Mouse (Mus musculus) left cerebral cortex, adult 9 months (tissue): ENCODE results near the gene Fgfr2.

ENCODE experiments used
- DNase-seq, 2 experiments: peaks; one replicate each; pipeline ENCODE4 v3.0.0; 2022; ENCODE audit warnings: low spot score in 2 of 2

Fgfr2 gene

DNA sequence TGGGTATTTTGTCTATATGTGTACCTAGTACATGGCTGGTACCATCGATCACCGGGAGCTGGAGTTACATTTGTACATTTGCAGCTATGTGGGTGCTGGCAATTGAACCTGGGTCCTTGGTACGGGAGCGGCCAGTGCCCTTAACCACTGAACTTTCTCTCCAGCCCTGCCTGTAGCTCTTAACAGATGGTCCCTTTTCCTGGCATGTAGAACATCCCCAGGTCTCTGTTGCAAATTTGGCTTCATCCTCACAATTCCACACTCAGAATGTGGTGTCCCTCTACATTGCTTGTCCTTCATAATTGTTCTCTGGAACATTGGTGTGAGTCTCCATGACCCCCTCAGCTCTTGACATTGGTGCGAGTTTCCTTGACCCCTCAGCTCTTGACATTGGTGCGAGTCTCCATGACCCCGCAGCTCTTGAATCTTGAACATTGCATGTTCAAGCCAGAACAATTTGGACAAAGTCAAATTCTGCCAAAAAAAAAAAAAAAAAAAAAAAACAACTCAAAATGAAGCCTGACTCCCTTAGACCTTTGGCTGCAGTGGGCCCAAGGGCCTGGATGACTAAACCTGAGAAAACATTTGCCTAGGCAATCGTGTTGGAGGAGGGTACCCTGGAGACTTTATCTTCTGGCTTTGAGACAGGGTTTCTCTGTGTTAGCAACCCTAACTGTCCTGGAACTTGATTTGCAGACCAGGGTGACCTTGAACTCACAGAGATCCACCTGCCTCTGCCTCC, 816.3 kb downstream of the Fgfr2 start:
- DNase-seq: no peak

DNA sequence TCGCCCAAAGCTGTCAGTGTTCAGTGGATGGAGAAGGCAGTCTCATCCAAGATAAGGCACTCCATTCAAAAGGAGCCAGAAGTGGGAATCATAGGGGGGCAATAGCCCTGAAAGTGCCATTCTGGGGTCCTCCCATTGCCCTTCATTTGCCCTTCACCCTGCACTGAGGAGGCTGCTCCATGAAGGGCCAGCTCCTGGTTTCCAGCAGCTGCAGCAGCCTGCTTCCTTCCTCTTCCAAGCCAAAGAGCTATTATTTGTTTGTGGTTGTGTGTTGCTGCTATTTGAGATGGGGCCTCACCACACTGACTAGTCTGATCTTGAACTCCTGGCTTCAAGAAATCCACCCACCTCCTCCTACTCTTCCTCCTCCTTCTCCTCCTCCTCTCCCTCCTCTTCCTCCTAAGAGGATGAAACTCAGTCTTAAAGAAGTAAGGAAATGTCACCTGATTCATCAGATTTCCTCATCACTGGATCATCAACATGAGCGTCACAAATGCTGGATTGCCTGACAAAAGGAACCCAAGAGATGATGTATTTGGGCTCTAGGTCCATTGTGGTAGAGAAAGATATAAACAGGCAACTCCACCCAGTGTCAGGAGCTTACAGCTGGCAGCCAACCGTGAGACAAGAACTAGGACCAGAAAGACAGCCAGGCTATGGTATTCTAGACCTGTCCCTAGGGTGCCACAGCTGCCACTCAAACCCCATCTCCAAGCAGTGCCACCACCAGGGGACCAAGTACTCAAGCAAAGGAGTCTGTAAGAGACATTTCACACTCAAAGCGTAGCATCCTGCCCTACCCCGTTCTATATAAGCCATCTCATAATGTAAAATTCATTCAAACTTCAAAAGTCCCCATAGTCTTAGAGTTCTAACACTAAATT, 817.4 kb downstream of the Fgfr2 start:
- DNase-seq: no peak

DNA sequence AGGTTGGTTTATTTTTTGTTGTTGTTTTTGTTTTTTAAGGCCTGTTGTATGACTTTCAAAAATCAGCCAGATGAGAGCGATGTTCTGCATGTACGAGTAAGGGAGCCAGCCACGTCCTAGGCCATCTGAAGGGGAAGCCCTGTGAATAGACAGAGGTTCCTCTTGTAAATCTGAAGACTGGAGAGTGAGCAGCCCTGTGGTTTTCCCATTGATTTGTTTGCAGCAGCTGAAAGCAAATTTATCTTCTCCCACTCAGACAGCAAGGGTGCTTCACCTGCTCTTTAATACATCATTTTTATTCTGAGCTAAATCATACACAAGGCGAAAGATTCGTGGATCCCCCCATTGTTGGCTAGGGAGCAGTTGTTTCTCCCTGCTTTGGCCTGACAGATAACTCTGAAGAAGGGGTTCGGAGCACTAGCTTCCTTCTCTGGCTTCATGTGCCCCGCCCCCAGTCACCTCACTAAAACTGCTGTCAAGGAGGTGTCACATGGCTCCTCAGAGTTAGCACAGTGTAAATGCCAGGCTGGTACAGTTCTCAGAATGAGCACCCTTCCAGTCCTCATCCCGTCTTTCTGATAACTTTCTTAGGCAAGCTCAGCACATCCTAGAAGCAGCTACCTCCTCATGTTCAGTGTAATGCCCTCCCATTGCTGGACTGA, 818.6 kb downstream of the Fgfr2 start:
- DNase-seq: no peak

DNA sequence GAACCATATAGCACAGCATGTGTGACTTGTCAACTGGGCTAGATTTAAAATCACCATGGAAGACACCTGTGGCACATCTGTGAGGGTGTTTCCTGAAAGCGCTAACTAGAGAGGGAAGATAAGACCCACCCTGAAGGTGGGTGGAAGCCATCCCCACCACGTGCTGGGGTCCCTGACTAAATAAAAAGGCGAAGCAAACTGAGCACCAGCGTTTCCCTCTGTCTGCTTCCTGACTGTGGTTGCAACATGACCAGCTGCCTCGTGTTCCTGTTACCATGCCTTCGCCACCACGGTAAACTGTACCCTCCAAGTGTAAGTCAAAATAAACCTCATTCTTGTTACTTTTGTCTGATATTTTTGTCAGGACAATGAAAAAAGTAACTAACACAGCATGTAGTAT, 819.2 kb downstream of the Fgfr2 start:
- DNase-seq: no peak

DNA sequence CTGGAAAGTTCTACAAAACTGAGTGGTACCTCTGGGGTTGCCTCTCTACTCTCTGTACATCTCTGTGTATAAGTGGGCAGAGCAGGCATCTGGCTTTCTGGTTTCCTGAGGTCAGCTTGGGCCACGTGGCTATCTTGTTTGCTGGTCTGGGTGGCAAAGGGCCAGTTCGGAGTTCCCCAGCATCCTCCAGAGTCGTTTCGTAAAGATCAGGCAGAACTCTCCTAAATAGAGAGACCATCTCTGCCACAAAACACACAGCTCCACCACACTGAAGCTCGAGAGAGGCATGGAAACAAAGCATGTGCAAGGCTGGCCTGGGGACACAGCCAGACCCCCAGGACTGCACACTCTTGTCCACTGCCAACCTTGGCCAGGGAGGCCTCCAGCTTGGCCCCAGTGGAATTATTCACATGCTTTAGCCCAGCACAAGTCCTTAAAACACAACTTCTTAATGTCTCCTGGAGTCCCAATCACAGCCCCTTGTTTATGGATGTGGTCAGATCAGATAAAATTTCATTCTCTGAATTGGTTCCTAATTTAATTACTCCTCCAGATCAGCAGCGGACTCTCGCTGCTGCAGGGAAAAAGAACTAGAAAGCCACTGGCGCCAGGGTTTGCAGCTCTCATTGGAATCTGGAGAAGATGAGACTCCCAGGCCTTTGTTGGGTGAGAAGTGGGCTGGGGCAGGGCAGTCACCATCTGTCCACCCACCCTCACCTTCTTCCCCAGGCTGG, 820.5 kb downstream of the Fgfr2 start:
- no peak for DNase-seq

DNA sequence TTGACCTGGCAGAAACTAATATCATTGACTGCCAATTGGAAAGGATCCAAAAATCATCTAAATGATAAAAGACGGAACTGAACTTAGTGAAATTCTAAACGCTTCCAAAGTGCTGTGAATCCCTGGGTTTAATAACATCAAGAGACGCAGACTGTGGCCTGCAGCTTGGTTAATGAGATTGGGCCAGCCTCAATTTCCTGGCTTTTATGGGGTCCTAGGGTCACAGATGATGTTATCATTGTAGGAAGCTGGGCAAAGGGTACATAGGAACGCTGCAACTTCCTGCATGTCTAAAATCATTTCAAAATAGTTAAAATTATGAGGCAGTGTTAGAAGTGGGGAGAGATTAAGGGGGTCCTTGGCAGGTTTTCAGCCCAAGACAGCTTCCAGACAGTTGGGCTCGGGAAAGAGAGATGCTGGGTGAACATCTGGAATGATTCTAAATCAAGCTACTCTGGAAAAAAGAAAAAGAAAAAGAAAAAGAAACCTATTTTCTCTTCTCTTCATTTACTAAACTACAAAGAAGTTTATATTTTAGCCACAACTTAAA, 823.4 kb downstream of the Fgfr2 start:
- DNase-seq: no peak

DNA sequence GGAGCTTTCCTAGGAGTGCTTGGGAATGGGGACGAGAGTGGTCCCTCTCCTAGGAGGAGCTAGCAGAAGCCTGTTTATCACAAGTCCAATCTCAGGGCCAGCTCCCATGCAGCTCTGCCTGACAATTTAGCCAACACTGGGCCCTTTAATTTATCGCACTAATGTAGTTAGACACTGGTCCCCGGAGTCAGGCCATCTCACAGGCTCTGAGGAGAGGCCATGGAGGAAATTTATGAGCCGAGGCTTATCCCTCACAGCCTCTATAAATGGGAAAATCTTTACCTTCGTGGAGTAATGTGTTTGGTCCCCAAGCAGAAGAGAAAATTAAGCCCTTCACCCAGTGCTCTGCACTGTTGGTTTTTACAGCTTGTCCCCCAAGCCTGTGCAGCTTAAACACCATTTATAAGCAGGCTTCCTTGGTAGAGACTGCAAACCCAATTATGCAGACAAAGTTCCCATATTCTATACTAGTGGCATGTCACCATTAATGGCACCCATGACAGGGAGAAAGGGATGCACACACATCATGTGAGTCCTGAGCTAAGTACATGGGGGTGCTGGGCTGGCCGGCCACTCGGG, 824.6 kb downstream of the Fgfr2 start:
- no peak for DNase-seq

DNA sequence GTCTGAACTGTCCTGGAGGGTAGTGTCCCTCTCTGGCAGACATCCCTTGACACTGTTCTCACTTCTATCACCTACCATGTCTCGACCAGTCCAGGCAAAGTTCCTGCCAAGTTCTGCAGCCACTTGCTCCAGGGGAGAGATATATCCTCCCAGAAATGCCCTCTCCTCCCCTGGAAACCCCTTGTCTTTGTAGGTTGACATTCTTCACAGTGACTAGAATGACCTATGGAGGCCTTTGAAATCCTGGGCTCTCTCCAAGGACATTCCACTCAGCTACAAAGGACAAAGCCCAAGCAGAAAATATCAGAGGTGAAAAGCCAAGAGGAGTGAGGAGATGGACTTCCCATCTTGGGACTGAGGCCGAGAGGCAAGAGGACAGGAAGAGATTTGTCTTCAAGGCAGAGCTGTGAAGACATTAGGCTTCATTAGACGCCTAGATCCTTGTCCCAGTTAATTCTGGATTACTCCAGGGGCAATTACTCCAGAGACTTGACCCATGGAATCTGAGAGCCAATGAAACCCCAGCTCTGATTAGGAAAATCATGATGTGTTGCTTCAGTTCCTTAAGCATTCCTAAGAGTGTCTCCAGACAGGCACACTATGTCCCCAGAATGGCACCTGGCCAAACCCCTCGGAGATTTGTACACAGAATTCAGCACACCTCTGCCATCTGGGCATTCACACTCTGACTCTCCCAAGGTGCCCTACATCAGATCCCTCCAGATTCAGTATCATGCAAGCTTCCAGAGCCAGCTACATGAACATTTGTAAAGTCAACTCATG, 826.3 kb downstream of the Fgfr2 start:
- no peak for DNase-seq

DNA sequence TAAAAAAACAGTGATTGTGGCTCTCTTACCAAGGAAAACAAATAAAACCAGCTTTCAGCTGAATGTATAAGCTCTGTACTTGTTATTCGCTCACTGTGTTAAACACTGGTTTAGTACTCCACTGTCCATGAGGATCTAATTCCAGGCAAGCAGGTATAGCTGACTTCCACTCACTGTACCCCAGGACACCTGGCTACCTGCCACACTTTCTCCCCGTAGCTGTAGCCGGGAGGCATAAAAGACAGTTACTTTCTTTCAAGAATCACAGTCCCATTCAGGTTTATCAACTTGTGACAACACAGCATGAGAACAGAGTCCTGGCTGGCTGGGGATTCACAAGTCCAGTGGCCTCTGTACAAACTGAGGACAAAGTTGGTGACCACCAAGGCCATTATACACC, 827.0 kb downstream of the Fgfr2 start:
- no peak for DNase-seq

DNA sequence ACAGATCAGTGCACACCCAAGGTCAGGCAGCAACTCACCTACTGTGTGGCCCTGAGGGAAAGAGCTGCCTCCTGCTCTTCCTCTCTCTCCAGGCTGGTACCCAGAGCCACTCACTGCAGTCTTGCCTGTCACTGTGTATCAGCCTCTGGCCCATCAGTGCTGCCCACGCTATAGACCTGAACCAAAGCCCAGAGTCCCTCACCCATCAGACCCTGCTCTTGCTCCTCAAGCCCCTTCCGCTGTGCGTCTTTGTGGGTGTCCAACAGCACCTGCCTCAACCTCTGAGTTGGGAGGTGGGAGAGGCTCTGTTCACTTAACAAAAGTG, 835.8 kb downstream of the Fgfr2 start:
- DNase-seq: no peak

DNA sequence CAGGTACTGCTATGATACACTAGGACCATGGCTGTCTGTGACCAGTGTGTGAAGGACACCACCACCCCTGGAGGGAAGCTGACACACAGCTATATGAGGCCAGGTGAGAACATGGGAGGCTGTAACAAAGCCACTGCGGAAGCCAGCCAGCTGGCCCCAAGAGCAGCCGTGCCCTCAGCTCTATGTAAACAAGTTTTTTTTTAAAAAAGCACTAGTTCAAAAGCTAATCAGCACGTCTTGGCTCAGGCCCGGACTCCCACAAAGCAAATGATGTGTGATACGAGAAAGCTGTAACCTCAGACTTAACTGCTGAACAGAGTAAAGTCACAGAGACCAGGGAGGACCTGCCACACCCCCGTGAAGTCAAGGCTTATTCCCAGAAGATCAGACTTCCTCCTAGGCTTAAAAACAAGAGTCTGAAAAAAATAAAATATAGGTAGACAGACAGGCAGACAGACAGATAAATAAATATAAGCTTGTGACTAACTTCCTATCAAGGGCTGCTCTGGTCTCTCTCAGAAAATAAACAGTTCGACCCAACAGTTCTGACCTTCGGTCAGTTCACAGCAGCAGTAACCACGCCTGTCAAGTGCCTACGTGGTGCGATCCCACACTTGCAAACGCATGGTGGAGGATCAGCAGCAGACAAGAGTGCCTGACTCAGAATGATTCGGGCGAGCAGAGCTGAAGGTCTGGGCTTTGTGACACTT, 836.4 kb downstream of the Fgfr2 start:
- DNase-seq: no peak

DNA sequence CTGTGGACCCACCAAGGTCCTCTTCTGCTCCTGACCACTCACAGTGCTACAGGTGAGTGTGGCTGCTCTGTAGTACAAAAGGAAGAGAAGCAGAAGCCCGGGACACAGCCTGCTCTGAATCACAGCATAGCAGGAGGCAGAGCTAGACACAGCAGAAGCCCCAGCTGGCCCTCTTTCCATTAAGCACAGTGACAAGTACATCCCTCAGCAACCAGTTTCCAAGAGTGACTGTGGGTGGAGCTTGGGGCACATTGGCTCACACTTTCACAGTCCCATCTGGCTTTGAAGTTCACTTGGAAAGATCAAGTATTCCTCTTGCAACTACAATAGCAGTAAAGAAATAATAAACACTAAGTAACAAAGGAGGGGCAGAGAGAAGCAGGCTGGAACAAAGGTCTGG, 838.4 kb downstream of the Fgfr2 start:
- peak in 1 of 2 experiments; percentile 51 for DNase-seq

DNA sequence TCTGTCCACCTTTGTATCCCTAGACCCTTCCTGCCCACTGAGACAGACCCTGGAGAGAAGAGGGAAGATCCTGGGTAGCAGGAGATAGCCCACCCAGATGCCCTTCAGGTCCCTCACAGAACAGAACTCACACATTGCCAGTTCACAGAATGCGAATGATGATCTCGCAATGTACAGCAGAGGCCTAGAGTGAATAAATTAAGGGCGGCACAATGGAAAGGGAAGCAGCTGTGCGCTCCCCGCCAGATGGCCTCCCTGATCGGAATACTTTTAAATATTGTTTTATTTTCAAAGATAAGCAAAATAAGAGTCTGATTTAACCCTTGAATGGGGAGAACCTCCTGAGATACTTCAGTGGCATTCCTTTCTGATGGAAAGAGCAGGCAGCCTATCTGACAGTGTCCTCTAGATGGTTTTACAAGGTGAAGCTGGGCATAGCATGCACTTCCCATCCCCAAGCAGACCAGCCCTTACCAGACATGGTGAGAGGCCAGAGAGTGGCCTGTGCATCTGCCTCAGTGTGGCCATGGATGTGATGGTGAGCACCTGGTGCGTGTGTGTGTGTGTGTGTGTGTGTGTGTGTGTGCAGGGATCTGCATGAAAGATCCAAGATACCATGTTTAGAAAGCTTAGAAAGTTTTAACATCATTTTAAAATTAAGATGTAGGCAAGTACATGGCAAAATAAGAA, 839.0 kb downstream of the Fgfr2 start:
- peak in 1 of 2 experiments; percentile 34 for DNase-seq

DNA sequence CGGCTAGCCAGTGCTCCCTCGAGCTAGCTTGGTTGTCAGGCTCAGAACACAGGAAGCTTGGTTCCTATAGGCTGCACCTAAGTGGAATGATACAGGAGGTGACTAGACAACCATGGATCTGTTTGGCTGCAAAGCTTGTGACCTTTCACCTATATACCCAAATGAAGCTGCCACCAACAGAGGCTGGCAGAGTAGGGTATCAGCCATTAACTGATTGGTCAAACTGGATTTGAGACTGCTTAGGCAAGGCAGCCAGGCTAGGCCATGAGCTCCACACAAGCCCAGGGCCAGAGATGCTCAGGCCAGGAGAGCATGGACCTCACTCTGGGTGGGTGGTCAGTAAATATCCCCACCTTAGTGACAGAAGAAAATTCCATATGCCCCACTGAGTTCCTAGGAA, 840.6 kb downstream of the Fgfr2 start:
- DNase-seq: no peak

DNA sequence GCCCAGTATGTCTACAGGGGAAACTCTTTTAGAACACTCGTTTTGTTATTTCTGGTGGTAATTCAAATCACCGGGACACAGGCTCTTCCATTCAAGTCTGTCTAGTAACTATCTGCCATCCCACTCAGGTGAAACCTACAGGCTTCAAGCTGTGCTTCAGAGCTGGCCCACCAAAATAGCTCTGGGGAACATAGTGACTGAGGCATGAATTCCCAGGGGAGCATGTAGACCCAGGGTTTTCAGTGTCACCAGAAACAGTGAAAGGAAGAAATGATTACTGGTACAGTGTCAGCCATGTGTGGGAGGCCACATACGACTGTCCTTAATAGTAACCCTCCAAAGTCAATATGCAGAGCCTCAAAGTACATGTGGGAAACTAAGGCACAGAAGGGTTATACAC, 841.0 kb downstream of the Fgfr2 start:
- DNase-seq: no peak

DNA sequence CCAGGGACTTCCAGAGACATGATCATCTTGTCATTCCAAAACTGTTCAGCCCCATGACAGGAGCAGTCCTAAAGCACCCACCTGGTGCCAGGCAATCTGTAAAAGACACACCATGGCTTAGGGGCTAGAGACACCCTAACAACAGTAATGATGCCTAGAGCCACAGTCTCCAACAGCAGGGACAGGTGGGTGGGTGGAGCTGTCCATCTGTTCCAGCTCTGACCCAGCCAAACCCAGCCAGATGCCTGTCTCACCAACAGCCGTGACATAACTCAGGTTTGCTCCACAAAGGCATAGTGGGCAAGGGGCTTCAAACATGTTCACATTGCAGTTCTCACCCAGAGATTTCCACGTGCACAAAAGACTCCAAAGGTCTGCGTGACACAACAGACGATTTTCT, 841.4 kb downstream of the Fgfr2 start:
- peak in 1 of 2 experiments; percentile 38 for DNase-seq

DNA sequence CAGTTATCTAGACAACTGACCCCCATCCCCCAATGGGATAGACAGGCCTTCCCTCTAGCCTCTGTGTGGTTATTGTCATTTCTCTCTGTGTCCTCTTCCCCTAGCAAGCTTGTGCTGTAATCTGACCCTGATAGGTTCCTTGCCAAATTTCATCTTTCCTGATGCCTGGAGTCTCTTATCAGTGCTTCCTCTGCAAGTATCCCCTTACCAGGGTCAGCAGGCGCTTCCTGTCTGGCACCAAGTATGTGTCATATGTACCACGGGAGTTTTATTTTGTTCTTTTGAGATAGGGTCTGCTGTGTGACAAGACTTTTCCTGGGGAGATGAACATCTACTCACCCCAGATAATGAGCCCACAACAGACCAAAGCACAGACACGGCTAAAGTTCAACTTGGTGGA, 844.5 kb downstream of the Fgfr2 start:
- no peak for DNase-seq

DNA sequence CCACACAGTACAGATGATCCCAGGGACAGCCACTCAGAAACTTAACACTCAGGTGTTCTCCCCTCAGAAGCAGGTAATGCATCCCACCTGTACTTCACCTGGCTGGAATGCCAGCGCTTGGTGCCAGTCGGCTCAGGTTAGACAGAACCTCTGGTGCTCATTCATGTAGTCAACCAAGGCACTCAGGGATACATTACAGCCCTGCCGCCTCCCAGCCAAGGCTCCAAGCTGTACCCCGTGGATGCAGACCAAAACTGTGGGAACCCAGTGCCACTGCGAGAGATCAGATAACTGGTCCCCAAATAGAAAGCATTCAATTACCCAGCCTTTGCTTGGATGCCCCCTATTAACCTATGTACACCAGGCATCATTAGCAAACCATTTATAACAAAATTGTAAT, 846.9 kb downstream of the Fgfr2 start:
- no peak for DNase-seq

DNA sequence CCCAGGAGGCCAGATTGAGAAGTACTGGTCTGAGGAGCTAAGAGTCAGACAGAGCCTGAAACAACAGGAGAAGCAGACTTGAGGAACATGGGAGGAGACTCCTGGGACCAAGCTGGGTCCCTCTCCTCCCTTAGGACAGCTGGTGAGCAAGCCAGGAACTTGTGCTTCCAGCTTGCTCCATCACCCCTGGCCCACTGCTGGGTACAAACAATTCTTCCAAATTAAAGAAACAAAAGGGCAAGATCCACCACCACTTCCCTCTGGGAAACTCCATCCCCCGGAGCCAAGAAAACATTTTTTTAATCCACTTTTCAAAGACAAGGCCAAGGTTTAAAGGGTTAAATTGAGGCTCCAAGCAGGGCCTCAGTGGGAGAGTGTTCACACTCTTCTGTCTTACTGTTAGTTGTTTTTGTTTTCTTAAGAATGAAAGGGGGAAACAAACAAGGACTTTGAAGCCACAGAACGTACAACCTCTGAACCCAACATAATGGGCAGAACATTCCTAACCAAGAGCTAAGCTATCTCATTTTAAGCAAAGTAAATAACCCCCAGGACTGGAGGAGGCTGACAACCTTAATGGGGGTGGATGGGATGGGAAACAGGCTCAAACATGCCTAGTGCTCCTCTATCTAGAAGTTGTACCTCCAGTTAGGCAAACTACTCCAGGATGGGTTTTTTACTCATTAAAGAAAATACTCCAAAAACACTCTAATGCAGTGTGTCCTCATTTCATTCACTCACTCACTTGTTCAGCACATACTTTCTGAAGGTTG, 849.2 kb downstream of the Fgfr2 start:
- DNase-seq: no peak
